Mouse (Mus musculus): Measurements from ENCODE around the gene Zfp667.

- no peak for TF ChIP-seq CTCF (IDR thresholded peaks at IDR 0.05; ENCODE audit: low read depth, low read length)
- no peak for TF ChIP-seq POLR2A (IDR thresholded peaks at IDR 0.05; ENCODE audit: extremely low read depth, insufficient read depth, low read length)
Measured at GRCm38 (mm10) chr7:6331233-6331956, 45.0 kb downstream of the Zfp667 start, which contains the start of gene Zfp583.
